Mouse (Mus musculus) small intestine, adult 2 months (tissue): ENCODE results near the gene Pnpla2.
A peak's percentile ranks its signal among the peaks of the same experiment; 100 is the strongest.

Experiments
- CTCF ChIP-seq: fragments of 200-500 bp; IDR thresholded peaks from 2 replicates; pipeline ENCODE4 v1.5.1; 2012; ENCODE audit warnings: low read depth, mild to moderate bottlenecking, control low read depth, inconsistent platforms, low read length, moderate library complexity, mixed read lengths; ENCODE audit not compliant: insufficient replicate concordance, insufficient read length; ENCODE audit errors: extremely low read depth
- POLR2A ChIP-seq: fragments of 200-500 bp; IDR thresholded peaks from 2 replicates; pipeline ENCODE4 v1.6.1; 2012; ENCODE audit warnings: low read depth, mild to moderate bottlenecking, control low read depth, inconsistent platforms, low read length, moderate library complexity

DNA sequence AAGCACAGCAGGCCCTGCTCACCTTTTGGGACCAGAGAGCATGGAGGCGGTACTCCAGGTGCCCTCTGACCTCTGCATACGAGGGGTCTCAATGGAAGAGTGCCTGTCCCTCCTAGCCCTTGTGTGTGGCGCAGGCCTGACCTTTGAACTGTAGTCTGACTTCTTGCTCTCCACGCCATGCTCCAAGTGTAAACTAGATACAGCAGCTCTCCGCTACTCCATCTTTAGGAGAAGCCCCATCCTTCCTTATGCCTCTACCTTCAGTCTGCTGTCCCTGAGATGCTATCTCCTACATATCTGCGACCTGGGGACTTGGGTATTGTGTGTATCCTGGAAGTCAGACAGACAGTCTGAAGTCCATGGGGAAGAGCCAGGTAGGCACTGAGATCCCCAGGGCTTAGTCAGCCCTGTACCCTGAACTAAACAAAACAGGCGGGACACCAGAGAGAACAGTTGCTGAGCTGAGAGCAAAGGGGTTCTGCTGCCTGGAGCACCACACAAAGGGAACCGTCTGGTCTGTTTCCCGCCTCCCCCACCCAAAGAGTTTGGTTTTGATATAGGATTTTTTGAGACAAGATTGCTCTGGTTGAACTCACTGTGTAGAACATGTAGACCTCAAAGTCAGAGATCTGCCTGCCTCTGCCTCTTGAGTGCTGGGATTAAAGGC, 19.0 kb upstream of the Pnpla2 start:
- TF ChIP-seq CTCF (no peak), POLR2A (peak; percentile 77; the same call in 1 of the 2 replicates)
